Mouse (Mus musculus) hindbrain, embryonic 11.5 days (tissue): Measurements from ENCODE around the gene Smok3c. TPM values are rescaled to one million over a fixed set of nuclear protein-coding genes. Genes with fewer than 3 reads are reported as not detected.

Source experiments
- ATAC-seq: fragments of 200-750 bp; cut with Nextera tagmentation; 2 replicates; pipeline ENCODE4 v1.8.0; 2017; ENCODE audit warnings: mild to moderate bottlenecking, moderate TSS enrichment, moderate library complexity; ENCODE audit not compliant: low FRiP score
- DNase-seq: peaks from one replicate; pipeline ENCODE4 v3.0.0-alpha.2; 2015; ENCODE audit warnings: low spot score
- H3K27ac ChIP-seq: fragments of 300-500 bp; sonication (generic); 2 replicates; pipeline ENCODE4 v1.5.1; 2014; ENCODE audit warnings: mild to moderate bottlenecking, low read depth, low read length
- H3K27me3 ChIP-seq: fragments of 300-500 bp; sonication (generic); 2 replicates; pipeline ENCODE4 v1.6.1; 2014; ENCODE audit warnings: mild to moderate bottlenecking, low read length, moderate library complexity, mixed read lengths; ENCODE audit not compliant: control insufficient read depth, insufficient read depth
- H3K36me3 ChIP-seq: fragments of 300-500 bp; sonication (generic); 2 replicates; pipeline ENCODE4 v1.6.1; 2014; ENCODE audit warnings: mild to moderate bottlenecking, low read length, moderate library complexity, mixed read lengths; ENCODE audit not compliant: control insufficient read depth, insufficient read depth
- H3K4me1 ChIP-seq: fragments of 300-500 bp; sonication (generic); replicated peaks from 2 replicates; pipeline ENCODE4 v1.6.1; 2014; ENCODE audit warnings: low read length, mixed read lengths; ENCODE audit not compliant: control insufficient read depth, insufficient read depth
- H3K4me2 ChIP-seq: fragments of 300-500 bp; sonication (generic); replicated peaks from 2 replicates; pipeline ENCODE4 v1.6.1; 2014; ENCODE audit warnings: mild to moderate bottlenecking, low read depth, low read length
- H3K4me3 ChIP-seq: fragments of 300-500 bp; sonication (generic); 2 replicates; pipeline ENCODE4 v1.5.1; 2014; ENCODE audit warnings: low read depth, low read length
- H3K9ac ChIP-seq: fragments of 300-500 bp; sonication (generic); 2 replicates; pipeline ENCODE4 v1.6.1; 2014; ENCODE audit warnings: low read depth, low read length
- H3K9me3 ChIP-seq: fragments of 300-500 bp; sonication (generic); 2 replicates; pipeline ENCODE4 v1.6.1; 2016; ENCODE audit warnings: low read length; ENCODE audit not compliant: control insufficient read depth
- WGBS: fragments of 180-500 bp; shearing (Covaris S2); extraction: QIAGEN DNeasy Blood & Tissue Kit; methylation state at CpG from one replicate; pipeline ENCODE4 v1.1.7; 2014; 5-methylcytosine and 5-hydroxymethylcytosine counted together
- polyA plus RNA-seq: library from polyadenylated mRNA; unstranded; fragments of >200 nt; fragmentation: Nextera tagmentation; extraction: Ambion mirVana; gene quantifications from 2 replicates; pipeline ENCODE4 v1.2.1, GENCODE M21; 2014

Smok3c gene
- polyA plus RNA-seq, 1 experiment from 2014 or later: not detected

- DNase-seq (no peak), ATAC-seq (no peak)
- WGBS: 57% methylated on average over 2 of the region's 2 CpGs
- Histone ChIP-seq H3K4me2 (no peak overlapping the region), H3K9me3 (no peaks in the 10 kb centered on the region), H3K9ac (no peak overlapping the region), H3K27me3 (peaks cover 2% of the 10 kb centered on the region; the same call in 1 of the 2 replicates), H3K4me1 (no peaks in the 10 kb centered on the region), H3K27ac (no peak overlapping the region), H3K36me3 (no peaks in the 10 kb centered on the region), H3K4me3 (no peak overlapping the region)
Observed at GRCm38 (mm10) chr5:138076148-138076547, 23.2 kb downstream of the Smok3c start.

- peaks cover 2% of the 10 kb centered on the region; the same call in 1 of the 2 replicates for H3K27me3 ChIP-seq
- no peaks in the 10 kb centered on the region for H3K36me3 ChIP-seq
- H3K9me3 ChIP-seq: no peaks in the 10 kb centered on the region
- H3K4me3 ChIP-seq: no peak overlapping the region
- DNase-seq: no peak
- no peak overlapping the region for H3K4me2 ChIP-seq
- no peak for ATAC-seq
- H3K4me1 ChIP-seq: no peaks in the 10 kb centered on the region
- WGBS: 92% methylated on average over 5 of the region's 5 CpGs
- H3K27ac ChIP-seq: no peak overlapping the region
- no peak overlapping the region for H3K9ac ChIP-seq
Observed at GRCm38 (mm10) chr5:138080456-138080855, 27.5 kb downstream of the Smok3c start.

- ATAC-seq: no peak
- Histone ChIP-seq H3K4me3 (no peak overlapping the region), H3K9me3 (no peaks in the 10 kb centered on the region), H3K27ac (no peak overlapping the region), H3K4me1 (no peaks in the 10 kb centered on the region), H3K36me3 (no peaks in the 10 kb centered on the region), H3K4me2 (no peak overlapping the region), H3K9ac (no peak overlapping the region), H3K27me3 (peaks cover 2% of the 10 kb centered on the region; the same call in 1 of the 2 replicates)
- DNase-seq: no peak
- WGBS: 82% methylated on average over 9 of the region's 9 CpGs
Observed at GRCm38 (mm10) chr5:138081446-138081845, 28.5 kb downstream of the Smok3c start.

GRCm38 (mm10) chr5:138083318-138083900 is 30.4 kb downstream of the Smok3c start:
- DNase-seq (no peak), ATAC-seq (no peak)
- Histone ChIP-seq H3K36me3 (no peaks in the 10 kb centered on the region), H3K9ac (no peak overlapping the region), H3K4me3 (no peak overlapping the region), H3K27ac (no peak overlapping the region), H3K4me1 (no peaks in the 10 kb centered on the region), H3K4me2 (no peak overlapping the region), H3K9me3 (no peaks in the 10 kb centered on the region), H3K27me3 (peaks cover 2% of the 10 kb centered on the region; the same call in 1 of the 2 replicates)
- WGBS: 67% methylated on average over 2 of the region's 2 CpGs

- Histone ChIP-seq H3K27me3 (peaks cover 2% of the 10 kb centered on the region; the same call in 1 of the 2 replicates), H3K9ac (no peak overlapping the region), H3K4me2 (no peak overlapping the region), H3K4me1 (no peaks in the 10 kb centered on the region), H3K27ac (no peak overlapping the region), H3K9me3 (no peaks in the 10 kb centered on the region), H3K36me3 (no peaks in the 10 kb centered on the region), H3K4me3 (no peak overlapping the region)
- no peak for ATAC-seq
- WGBS: 94% methylated on average over 2 of the region's 2 CpGs
- DNase-seq: no peak
Observed at GRCm38 (mm10) chr5:138083936-138084335, 30.9 kb downstream of the Smok3c start.

GRCm38 (mm10) chr5:138084507-138084906 is 31.5 kb downstream of the Smok3c start:
- no peak overlapping the region for H3K27ac ChIP-seq
- DNase-seq (peak; percentile 21), ATAC-seq (peak; percentile 44)
- 0 out of 2 replicates have a peak overlapping the region, but pooled peaks have one; percentile 1 for H3K9ac ChIP-seq
- no peaks in the 10 kb centered on the region for H3K36me3 ChIP-seq
- 73% methylated on average over 2 of the region's 2 CpGs for WGBS
- no peaks in the 10 kb centered on the region for H3K9me3 ChIP-seq
- peak overlapping the region; percentile 8; the same call in 1 of the 2 replicates for H3K4me2 ChIP-seq
- no peaks in the 10 kb centered on the region for H3K27me3 ChIP-seq
- H3K4me3 ChIP-seq: no peak overlapping the region
- no peaks in the 10 kb centered on the region for H3K4me1 ChIP-seq

GRCm38 (mm10) chr5:138084996-138085395 is 32.0 kb downstream of the Smok3c start, which contains the start of gene Zkscan1:
Zkscan1 (plus strand) TSS chr5:138085084.
- peak within 1 kb of the TSS; percentile 58 for H3K4me2 ChIP-seq
- DNase-seq (peak; percentile 92), ATAC-seq (peak; percentile 93)
- peak within 1 kb of the TSS; percentile 70; the same call in 1 of the 2 replicates for H3K27ac ChIP-seq
- H3K27me3 ChIP-seq: no peaks in the 10 kb centered on the region
- no peaks in the 10 kb centered on the region for H3K36me3 ChIP-seq
- H3K9ac ChIP-seq: peak within 1 kb of the TSS; percentile 94
- H3K9me3 ChIP-seq: no peaks in the 10 kb centered on the region
- H3K4me3 ChIP-seq: peak within 1 kb of the TSS; percentile 80
- under 1% methylated on average over 27 of the region's 27 CpGs for WGBS
- no peaks in the 10 kb centered on the region for H3K4me1 ChIP-seq

- ATAC-seq (0 out of 2 replicates have a peak, but pooled peaks have one; percentile 28), DNase-seq (peak; percentile 56)
- Histone ChIP-seq H3K4me1 (no peaks in the 10 kb centered on the region), H3K9me3 (no peaks in the 10 kb centered on the region), H3K27ac (peak overlapping the region; percentile 70; the same call in 1 of the 2 replicates), H3K36me3 (no peaks in the 10 kb centered on the region), H3K27me3 (no peaks in the 10 kb centered on the region), H3K4me2 (peak overlapping the region; percentile 58), H3K4me3 (peak overlapping the region; percentile 80), H3K9ac (peak overlapping the region; percentile 94)
- under 1% methylated on average over 18 of the region's 18 CpGs for WGBS
Observed at GRCm38 (mm10) chr5:138085421-138085911, 32.5 kb downstream of the Smok3c start.

- H3K36me3 ChIP-seq: no peaks in the 10 kb centered on the region
- no peak overlapping the region; the same call in 1 of the 2 replicates for H3K4me3 ChIP-seq
- H3K4me1 ChIP-seq: no peaks in the 10 kb centered on the region
- no peak overlapping the region for H3K9ac ChIP-seq
- H3K27me3 ChIP-seq: no peaks in the 10 kb centered on the region
- H3K9me3 ChIP-seq: no peaks in the 10 kb centered on the region
- no peak overlapping the region for H3K27ac ChIP-seq
- ATAC-seq (no peak), DNase-seq (no peak)
- 88% methylated on average over 3 of the region's 3 CpGs for WGBS
- peak overlapping the region; percentile 58; the same call in 1 of the 2 replicates for H3K4me2 ChIP-seq
Observed at GRCm38 (mm10) chr5:138086842-138087241, 33.8 kb downstream of the Smok3c start.
